Mouse (Mus musculus): ENCODE results near the gene Tmem232.

GRCm38 (mm10) chr17:65243716-65244115 lies 296.9 kb downstream of the Tmem232 start:
- TF ChIP-seq CTCF (IDR thresholded peaks at IDR 0.05; ENCODE audit: low read depth) (no peak), EP300 (IDR thresholded peaks at IDR 0.05; ENCODE audit: low read depth) (no peak)

All from liver, postnatal 0 days (tissue).